Mouse (Mus musculus) ES-CJ7 (cell line): ENCODE measurements around the gene Uck2.

Source experiments
- DNase-seq: peaks from one replicate; pipeline ENCODE4 v3.0.0; 2011; ENCODE audit warnings: low read depth, low spot score

Gene Uck2

GRCm38 (mm10) chr1:167285320-167285355 is at the start of gene Uck2:
TSS of gene Uck2 (minus strand) at chr1:167285320.
- no peak for DNase-seq

- no peak for DNase-seq
These were observed 46.0 kb upstream of the Uck2 start for GRCm38 (mm10) chr1:167331106-167331505.

GRCm38 (mm10) chr1:167328776-167329175 is 43.7 kb upstream of the Uck2 start:
- DNase-seq, result no peak

GRCm38 (mm10) chr1:167321691-167322090 is 36.6 kb upstream of the Uck2 start:
- no peak for DNase-seq

GRCm38 (mm10) chr1:167313220-167313619 is 28.1 kb upstream of the Uck2 start:
- DNase-seq, result peak; percentile 41

- DNase-seq, result no peak
These were observed 27.2 kb upstream of the Uck2 start for GRCm38 (mm10) chr1:167312367-167312766.

GRCm38 (mm10) chr1:167308261-167309054 is 23.3 kb upstream of the Uck2 start, which contains the start of gene Tmco1:
TSS of gene Tmco1 (plus strand) at chr1:167308378.
- DNase-seq, result peak; percentile 98

GRCm38 (mm10) chr1:167307674-167308073 is 22.6 kb upstream of the Uck2 start:
- DNase-seq, result peak; percentile 42

GRCm38 (mm10) chr1:167306451-167307240 is 21.5 kb upstream of the Uck2 start:
- peak; percentile 90 for DNase-seq

GRCm38 (mm10) chr1:167305501-167306137 is 20.5 kb upstream of the Uck2 start:
- no peak for DNase-seq

- peak; percentile 89 for DNase-seq
These were observed 15.0 kb upstream of the Uck2 start for GRCm38 (mm10) chr1:167300122-167300521.

GRCm38 (mm10) chr1:167295679-167296402 is 10.7 kb upstream of the Uck2 start:
- DNase-seq, result no peak

GRCm38 (mm10) chr1:167292447-167292846 is 7.3 kb upstream of the Uck2 start:
- no peak for DNase-seq

GRCm38 (mm10) chr1:167291610-167292009 is 6.5 kb upstream of the Uck2 start:
- peak; percentile 49 for DNase-seq

GRCm38 (mm10) chr1:167290263-167290592 is 5.1 kb upstream of the Uck2 start:
- DNase-seq, result no peak

- peak; percentile 91 for DNase-seq
These were observed 4.6 kb upstream of the Uck2 start for GRCm38 (mm10) chr1:167289567-167290262.

GRCm38 (mm10) chr1:167288665-167289538 is 3.8 kb upstream of the Uck2 start:
- DNase-seq, result no peak

- DNase-seq, result no peak
These were observed 2.0 kb upstream of the Uck2 start for GRCm38 (mm10) chr1:167287156-167287555.

- DNase-seq, result no peak
These were observed 236 bp upstream of the Uck2 start for GRCm38 (mm10) chr1:167285356-167285755.

GRCm38 (mm10) chr1:167284837-167285319 is 242 bp downstream of the Uck2 start:
- DNase-seq, result peak; percentile 95
